In the genomic region with DNA sequence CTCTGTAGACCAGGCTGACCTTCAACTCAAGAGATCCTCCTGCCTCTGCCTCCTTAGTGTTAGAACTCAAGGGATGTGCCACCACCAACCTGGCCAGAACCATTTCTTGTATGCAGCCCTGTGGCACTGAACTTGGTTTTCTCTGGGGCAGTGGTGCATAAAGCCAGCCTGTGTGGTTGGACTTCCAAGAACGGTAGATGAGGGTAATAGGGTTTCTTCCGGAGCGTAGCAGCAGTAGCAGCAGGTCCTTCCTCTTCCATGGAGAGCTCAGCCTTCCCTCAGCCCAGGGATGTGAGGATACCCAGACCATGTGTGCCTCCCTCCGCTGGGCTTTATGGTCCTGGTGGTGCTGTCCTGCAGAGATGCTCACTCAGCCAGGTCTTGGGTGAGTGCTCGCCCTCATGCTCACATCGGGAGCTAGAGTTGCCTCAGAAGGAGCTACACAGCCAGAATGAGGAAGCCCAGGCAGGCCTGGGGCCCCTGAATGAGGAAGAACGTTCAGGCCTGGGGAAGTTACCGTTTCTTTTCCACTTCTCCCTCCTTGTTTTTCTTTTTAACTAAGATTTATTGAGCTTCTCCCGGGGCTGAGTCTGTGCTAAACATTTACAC, we compare ENCODE assay signal across 1 mouse cellular context.
TF ChIP-seq lines count a peak whose summit lies in the region.

No protein-coding gene starts in this region.

TF ChIP-seq in CH12.LX, 34 proteins besides CTCF, POLR2A, EP300 and RAD21 (continued from another document):
- TF ChIP-seq TCF12 (IDR thresholded peaks at IDR 0.05; ENCODE audit: low read depth, low read length) (peak; percentile 31; the same call in 1 of the 2 replicates), BHLHE40 (IDR thresholded peaks at IDR 0.05; ENCODE audit: low read depth, low read length) (0 out of 2 replicates have a peak, but pooled peaks have one; percentile 22), USF1 (IDR thresholded peaks at IDR 0.05; ENCODE audit: low read depth, low read length) (no peak), ETS1 (conservative IDR thresholded peaks at IDR 0.05; ENCODE audit: low read depth, low read length) (peak; percentile 33; the same call in 1 of the 2 replicates), ZNF384 (IDR thresholded peaks at IDR 0.05; ENCODE audit: low read depth, low read length) (peak; percentile 20; the same call in 1 of the 2 replicates), MXI1 (IDR thresholded peaks at IDR 0.05; ENCODE audit: low read depth, low read length) (0 out of 2 replicates have a peak, but pooled peaks have one; percentile 40), KAT2A (IDR thresholded peaks at IDR 0.05; ENCODE audit: insufficient replicate concordance, low read length) (0 out of 2 replicates have a peak, but pooled peaks have one; percentile 42), NRF1 (IDR thresholded peaks at IDR 0.05; ENCODE audit: low read depth, low read length) (no peak), ZMIZ1 (IDR thresholded peaks at IDR 0.05; ENCODE audit: low read depth, low read length) (0 out of 2 replicates have a peak, but pooled peaks have one; percentile 41), POLR2AphosphoS2 (IDR thresholded peaks at IDR 0.05; ENCODE audit: low read depth, low read length) (peak; percentile 58; the same call in 1 of the 2 replicates), MAX (IDR thresholded peaks at IDR 0.05; ENCODE audit: low read length) (peak; percentile 71), HCFC1 (IDR thresholded peaks at IDR 0.05; ENCODE audit: low read depth, low read length) (no peak; the same call in 1 of the 2 replicates), ELF1 (IDR thresholded peaks at IDR 0.05; ENCODE audit: low read depth, low read length) (peak; percentile 84), RCOR1 (conservative IDR thresholded peaks at IDR 0.05; ENCODE audit: low read depth, low read length) (0 out of 2 replicates have a peak, but pooled peaks have one; percentile 22), MEF2A (IDR thresholded peaks at IDR 0.05; ENCODE audit: borderline replicate concordance, low read depth, low read length) (peak; percentile 42; the same call in 1 of the 2 replicates), CHD2 (IDR thresholded peaks at IDR 0.05; ENCODE audit: low read length) (peak; percentile 50; the same call in 1 of the 2 replicates), SMC3 (IDR thresholded peaks at IDR 0.05; ENCODE audit: low read depth, low read length) (no peak), MYC (IDR thresholded peaks at IDR 0.05; ENCODE audit: low read depth, low read length) (0 out of 2 replicates have a peak, but pooled peaks have one; percentile 42), JUN (IDR thresholded peaks at IDR 0.05; ENCODE audit: insufficient read depth, low read depth, low read length) (no peak)
TF ChIP-seq in CH12.LX: peak in this region for 22.
